Mouse (Mus musculus) duodenum, adult 2 months (tissue): ENCODE results near the gene Gm29427. TPM values are rescaled to one million over a fixed set of nuclear protein-coding genes. Genes with fewer than 3 reads are reported as not detected.

Experiments used
- polyA plus RNA-seq: library from polyadenylated mRNA; depleted of rRNA; stranded (reverse); fragments of >200 nt; gene quantifications from 2 replicates; pipeline ENCODE4 v1.2.3, GENCODE M21; 2012; ENCODE audit warnings: low replicate concordance; rRNA removed

Gene Gm29427
- polyA plus RNA-seq: not detected in 2 replicates

GRCm38 (mm10) chr1:130715561-130716217 is at the start of gene Gm29427:
TSS of gene Gm29427 (minus strand) at chr1:130715799.

GRCm38 (mm10) chr1:130731741-130732337 is 16.2 kb upstream of the Gm29427 start, which contains the start of gene AA986860:
TSS of gene AA986860 (plus strand) at chr1:130731976.

GRCm38 (mm10) chr1:130729153-130729552 is 13.6 kb upstream of the Gm29427 start, which contains the start of gene Pfkfb2:
TSS of gene Pfkfb2 (minus strand) at chr1:130729253.

DNA sequence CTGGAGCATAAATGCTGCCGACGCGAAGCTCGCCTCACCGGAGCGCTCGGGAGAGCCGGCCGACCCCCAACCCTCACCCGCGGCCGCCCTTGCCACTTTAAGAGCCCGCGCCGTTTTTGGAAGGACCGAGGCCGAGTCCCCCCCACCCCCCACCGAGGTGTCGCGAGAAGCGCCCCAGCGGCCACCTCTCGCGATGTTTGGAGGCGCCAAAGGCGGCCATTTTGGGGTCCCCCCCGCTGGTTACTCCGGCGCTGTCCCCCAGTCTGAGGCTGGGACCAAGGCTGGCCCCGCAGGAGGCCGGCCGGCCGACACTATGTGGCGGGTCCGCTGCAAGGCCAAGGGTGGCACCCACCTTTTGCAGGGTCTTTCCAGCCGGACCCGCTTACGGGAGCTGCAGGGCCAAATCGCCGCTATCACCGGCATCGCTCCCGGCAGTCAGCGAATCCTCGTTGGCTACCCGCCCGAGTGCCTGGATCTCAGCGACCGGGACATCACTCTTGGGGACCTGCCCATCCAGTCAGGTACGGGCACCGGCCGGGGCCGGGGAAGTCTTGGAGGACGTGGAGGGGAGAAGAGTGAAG is 1.8 kb upstream of the Gm29427 start, which contains the start of gene Yod1:
TSS of gene Yod1 (plus strand) at position 37 of the 581 bp plus-strand sequence.

DNA sequence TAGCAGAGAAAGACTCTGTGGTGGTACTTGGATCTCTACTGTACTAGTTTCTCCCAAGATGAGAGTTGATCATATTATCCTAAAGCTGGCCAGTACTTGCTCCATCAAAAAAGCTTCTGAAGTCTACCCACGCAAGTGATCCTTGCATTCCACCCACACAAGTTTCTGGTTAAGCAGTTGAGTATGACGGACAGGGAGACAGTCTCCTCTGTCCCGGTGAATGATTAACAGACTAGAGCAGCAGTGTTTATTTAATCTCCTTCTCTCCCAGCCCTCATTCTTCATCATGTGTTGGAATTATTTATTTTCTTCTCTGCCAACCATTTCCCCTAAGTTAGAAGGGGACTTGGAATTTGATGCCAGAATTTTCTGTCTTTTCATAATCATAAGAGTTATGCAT is 54.1 kb downstream of the Gm29427 start, which contains the start of gene C4bp:
TSS of gene C4bp (minus strand) at position 179 of the 400 bp plus-strand sequence.

DNA sequence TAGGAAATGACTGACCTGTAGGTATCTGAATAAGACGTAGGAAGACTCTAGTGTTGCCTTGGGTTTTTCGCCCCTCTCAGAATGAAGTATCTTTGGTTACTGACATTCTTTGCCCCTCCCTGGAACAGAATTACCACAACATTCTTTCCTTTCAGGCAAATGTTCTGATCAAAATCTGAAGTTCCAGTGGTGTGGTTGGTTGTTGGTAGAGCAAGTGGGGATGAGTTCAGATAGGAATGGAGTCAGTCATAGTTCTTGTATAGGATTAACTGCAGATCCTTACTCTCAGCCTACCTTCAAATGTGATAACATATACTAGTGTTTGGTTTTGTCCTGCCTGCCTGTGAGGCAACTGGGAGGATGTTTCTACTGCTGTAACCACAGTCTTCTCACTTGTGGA is 86.1 kb downstream of the Gm29427 start, which contains the start of gene Zp3r:
TSS of gene Zp3r (minus strand) at position 101 of the 400 bp plus-strand sequence.

Other genes starting within 250 kb of the Gm29427 start
- not detected in 2 replicates for gene Zp3r, start 86.2 kb downstream of the Gm29427 start, polyA plus RNA-seq
- gene C4bp, start 54.2 kb downstream of the Gm29427 start, polyA plus RNA-seq: 0.13 and 0.14 TPM in 2 replicates
- 0.64 and 0.68 TPM in 2 replicates for gene Yod1, start 1.5 kb upstream of the Gm29427 start, polyA plus RNA-seq
- 3.2 and 4.8 TPM in 2 replicates for gene Pfkfb2, start 13.5 kb upstream of the Gm29427 start, polyA plus RNA-seq
- 13.2 and 28.1 TPM in 2 replicates for gene AA986860, start 16.2 kb upstream of the Gm29427 start, polyA plus RNA-seq
- 0.34 and 0.70 TPM in 2 replicates for gene Fcamr, start 85.1 kb upstream of the Gm29427 start, polyA plus RNA-seq
- 486 and 1,079 TPM in 2 replicates for gene Pigr, start 110.9 kb upstream of the Gm29427 start, polyA plus RNA-seq
- 24.0 TPM in 1 of 2 replicates, not detected in the other for gene Fcmr, start 149.9 kb upstream of the Gm29427 start, polyA plus RNA-seq
- not detected in 2 replicates for gene Il24, start 171.7 kb upstream of the Gm29427 start, polyA plus RNA-seq
- gene Il20, start 195.7 kb upstream of the Gm29427 start, polyA plus RNA-seq: not detected in 2 replicates
- not detected in 2 replicates for gene Il19, start 224.3 kb upstream of the Gm29427 start, polyA plus RNA-seq